Mouse (Mus musculus): ENCODE results near the gene Arsj. TPM values are rescaled to one million over a fixed set of nuclear protein-coding genes. Genes with fewer than 3 reads are reported as not detected.
A peak's percentile ranks its signal among the peaks of the same experiment; 100 is the strongest.

The Arsj gene
- polyA plus RNA-seq, 1 experiment from 2014 or later = 0.45 TPM

DNA sequence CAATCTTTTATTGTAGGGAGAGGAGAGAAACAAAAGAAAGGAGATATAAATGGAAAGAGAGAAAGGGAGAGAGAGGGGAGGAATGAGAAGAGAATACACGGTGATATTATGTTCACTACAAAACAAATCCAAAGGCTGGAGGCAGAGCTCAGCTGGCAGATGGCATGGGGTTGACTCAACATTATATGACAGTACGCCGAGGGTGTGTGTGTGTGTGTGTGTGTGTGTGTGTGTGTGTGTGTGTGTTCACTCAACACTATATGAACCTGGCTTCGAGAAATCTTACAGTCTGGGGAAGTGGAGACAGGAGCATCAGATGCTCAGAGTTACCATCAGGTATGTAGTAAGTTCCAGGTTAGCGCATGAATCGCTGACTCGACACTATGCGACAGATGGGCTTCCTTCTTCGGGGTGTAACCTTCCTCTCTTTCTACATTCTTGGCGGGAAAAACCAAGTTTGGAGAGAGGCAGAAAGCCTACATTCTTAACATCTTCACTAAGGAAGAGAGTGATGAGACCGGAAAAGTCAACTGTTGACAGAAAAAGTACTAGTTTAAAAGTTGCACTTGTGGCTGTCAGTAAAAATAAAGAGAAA is 456 bp upstream of the Arsj start:
- Histone ChIP-seq H3K9me3 (replicated peaks; ENCODE audit: control insufficient read depth, low read length, poor library complexity, severe bottlenecking) (no peaks in the 10 kb centered on the region), H3K27me3 (ENCODE audit: control insufficient read depth, insufficient read depth, low read depth, low read length) (no peaks in the 10 kb centered on the region), H3K4me1 (ENCODE audit: control insufficient read depth, insufficient read depth, low read length) (peaks cover 3% of the 10 kb centered on the region; the same call in 1 of the 2 replicates), H3K4me2 (ENCODE audit: low read length) (peak overlapping the region; percentile 91; the same call in 1 of the 2 replicates), H3K36me3 (ENCODE audit: control insufficient read depth, insufficient read depth, low read length) (no peaks in the 10 kb centered on the region), H3K4me3 (ENCODE audit: low read depth, low read length) (no peak overlapping the region; the same call in 1 of the 2 replicates), H3K9ac (ENCODE audit: low read depth, low read length) (no peak overlapping the region), H3K27ac (ENCODE audit: low read length) (no peak overlapping the region)
- 79% methylated on average over 11 of the region's 11 CpGs for WGBS
- no peak for ATAC-seq

DNA sequence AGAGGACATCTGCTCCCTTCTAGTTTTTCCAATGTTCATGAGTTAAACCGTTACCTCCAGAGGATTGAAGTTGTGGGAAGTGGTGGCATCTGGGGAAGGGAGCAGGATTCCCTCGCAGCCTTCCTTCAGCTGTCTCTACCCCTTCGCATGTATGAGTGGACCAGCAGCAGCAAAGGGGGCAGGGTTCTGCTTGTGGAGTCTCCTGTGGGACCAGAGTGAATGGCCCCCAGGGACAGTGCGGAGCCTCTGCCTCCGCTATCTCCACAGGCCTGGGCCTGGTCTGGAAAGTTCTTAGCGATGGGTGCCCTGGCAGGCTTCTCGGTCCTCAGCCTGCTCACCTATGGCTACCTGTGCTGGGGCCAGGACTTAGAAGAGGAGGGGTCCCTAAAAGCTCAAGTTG is 1.1 kb downstream of the Arsj start:
- Histone ChIP-seq H3K9ac (ENCODE audit: low read depth, low read length) (no peak overlapping the region), H3K4me3 (ENCODE audit: low read depth, low read length) (no peak overlapping the region), H3K9me3 (replicated peaks; ENCODE audit: control insufficient read depth, low read length, poor library complexity, severe bottlenecking) (no peaks in the 10 kb centered on the region), H3K27me3 (ENCODE audit: control insufficient read depth, insufficient read depth, low read depth, low read length) (no peaks in the 10 kb centered on the region), H3K36me3 (ENCODE audit: control insufficient read depth, insufficient read depth, low read length) (no peaks in the 10 kb centered on the region), H3K27ac (ENCODE audit: low read length) (no peak overlapping the region), H3K4me2 (ENCODE audit: low read length) (no peak overlapping the region), H3K4me1 (ENCODE audit: control insufficient read depth, insufficient read depth, low read length) (peaks cover 3% of the 10 kb centered on the region; the same call in 1 of the 2 replicates)
- no peak for ATAC-seq
- 82% methylated on average over 7 of the region's 7 CpGs for WGBS

DNA sequence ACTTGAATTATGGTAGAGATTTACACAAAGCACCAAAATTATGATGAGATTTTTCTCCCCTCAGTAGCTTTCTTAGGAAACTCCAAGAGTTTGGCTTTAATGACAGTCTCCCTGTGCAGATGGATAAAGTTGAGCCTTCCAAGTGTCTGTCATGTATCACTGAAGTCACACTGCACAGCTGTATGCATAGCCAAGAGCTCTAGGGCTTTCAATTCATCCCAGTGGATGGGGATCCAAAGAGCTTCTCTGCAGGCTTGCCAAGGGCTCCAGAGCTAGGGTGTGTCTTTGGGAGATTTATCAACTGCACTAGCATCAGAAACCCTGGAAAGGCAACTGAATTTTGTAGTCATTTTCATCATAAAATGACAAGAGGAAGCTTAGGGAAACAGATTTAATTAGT is 7.1 kb downstream of the Arsj start:
- ATAC-seq = no peak
- Histone ChIP-seq H3K4me1 (ENCODE audit: control insufficient read depth, insufficient read depth, low read length) (no peaks in the 10 kb centered on the region), H3K4me3 (ENCODE audit: low read depth, low read length) (no peak overlapping the region), H3K9me3 (replicated peaks; ENCODE audit: control insufficient read depth, low read length, poor library complexity, severe bottlenecking) (no peaks in the 10 kb centered on the region), H3K27ac (ENCODE audit: low read length) (no peak overlapping the region), H3K27me3 (ENCODE audit: control insufficient read depth, insufficient read depth, low read depth, low read length) (no peaks in the 10 kb centered on the region), H3K9ac (ENCODE audit: low read depth, low read length) (no peak overlapping the region), H3K36me3 (ENCODE audit: control insufficient read depth, insufficient read depth, low read length) (no peaks in the 10 kb centered on the region), H3K4me2 (ENCODE audit: low read length) (no peak overlapping the region)

DNA sequence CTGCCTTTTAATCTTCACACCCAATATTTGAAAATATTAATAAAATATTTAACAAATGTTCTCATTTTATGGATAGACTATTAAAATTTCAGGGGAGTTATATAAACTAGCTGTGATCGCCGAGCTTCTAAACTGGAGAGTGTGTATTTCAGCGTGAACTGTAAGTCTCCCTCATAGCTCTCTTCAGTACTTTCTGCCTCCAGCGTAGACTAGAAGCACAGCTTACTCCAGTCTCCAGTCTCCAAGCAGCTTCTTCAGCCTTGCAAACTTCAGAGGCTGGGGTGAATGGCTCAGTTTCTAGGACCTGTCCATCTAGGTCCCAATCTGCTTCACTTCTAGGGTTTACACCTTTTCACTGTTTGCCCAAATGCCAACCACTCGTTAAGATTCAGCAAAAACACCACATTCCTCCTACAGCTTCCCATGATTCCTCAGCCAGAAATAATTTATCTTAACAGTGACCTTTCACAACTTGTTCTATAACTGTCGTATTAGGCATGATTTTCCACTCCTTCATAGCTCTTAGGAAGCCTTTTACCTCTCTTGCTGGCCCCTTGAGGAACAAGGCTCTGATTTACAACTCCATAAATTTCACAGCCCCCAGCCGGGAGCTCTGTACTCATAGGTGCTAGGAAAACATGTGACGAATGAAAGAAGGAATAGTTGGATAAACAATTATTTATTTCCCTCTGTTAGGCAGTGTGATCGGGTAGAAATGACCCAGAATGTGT is 9.5 kb downstream of the Arsj start:
- Histone ChIP-seq H3K4me2 (ENCODE audit: low read length) (no peak overlapping the region), H3K9me3 (replicated peaks; ENCODE audit: control insufficient read depth, low read length, poor library complexity, severe bottlenecking) (no peaks in the 10 kb centered on the region), H3K27ac (ENCODE audit: low read length) (no peak overlapping the region), H3K36me3 (ENCODE audit: control insufficient read depth, insufficient read depth, low read length) (no peaks in the 10 kb centered on the region), H3K27me3 (ENCODE audit: control insufficient read depth, insufficient read depth, low read depth, low read length) (no peaks in the 10 kb centered on the region), H3K9ac (ENCODE audit: low read depth, low read length) (no peak overlapping the region), H3K4me1 (ENCODE audit: control insufficient read depth, insufficient read depth, low read length) (no peaks in the 10 kb centered on the region), H3K4me3 (ENCODE audit: low read depth, low read length) (no peak overlapping the region)
- no peak for ATAC-seq
- 81% methylated on average over 9 of the region's 9 CpGs for WGBS

DNA sequence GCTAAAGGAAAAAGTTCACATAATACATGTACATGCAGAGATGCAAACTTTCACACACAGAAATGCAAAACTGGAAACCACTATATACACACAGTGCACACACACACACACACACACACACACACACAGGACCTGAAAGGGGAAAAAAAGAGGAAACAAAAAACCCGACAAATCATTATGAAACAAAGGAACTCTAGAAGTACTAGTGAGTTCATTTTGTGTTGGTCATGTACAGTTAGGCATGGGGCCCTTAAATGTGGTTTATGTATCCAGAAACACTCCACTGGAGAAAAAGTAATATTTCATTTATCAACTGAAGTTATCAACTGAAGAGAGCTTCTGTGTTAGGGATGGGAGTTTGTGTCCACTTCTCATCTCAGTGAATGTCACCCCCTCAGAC is 10.2 kb downstream of the Arsj start:
- ATAC-seq = no peak
- H3K27ac ChIP-seq (ENCODE audit: low read length) = no peak overlapping the region
- no peak overlapping the region for H3K4me3 ChIP-seq (ENCODE audit: low read depth, low read length)
- H3K27me3 ChIP-seq (ENCODE audit: control insufficient read depth, insufficient read depth, low read depth, low read length) = no peaks in the 10 kb centered on the region
- no peaks in the 10 kb centered on the region for H3K4me1 ChIP-seq (ENCODE audit: control insufficient read depth, insufficient read depth, low read length)
- no peaks in the 10 kb centered on the region for H3K9me3 ChIP-seq (replicated peaks; ENCODE audit: control insufficient read depth, low read length, poor library complexity, severe bottlenecking)
- 78% methylated on average over 1 of the region's 1 CpGs for WGBS
- no peak overlapping the region for H3K9ac ChIP-seq (ENCODE audit: low read depth, low read length)
- H3K36me3 ChIP-seq (ENCODE audit: control insufficient read depth, insufficient read depth, low read length) = no peaks in the 10 kb centered on the region
- H3K4me2 ChIP-seq (ENCODE audit: low read length) = no peak overlapping the region

DNA sequence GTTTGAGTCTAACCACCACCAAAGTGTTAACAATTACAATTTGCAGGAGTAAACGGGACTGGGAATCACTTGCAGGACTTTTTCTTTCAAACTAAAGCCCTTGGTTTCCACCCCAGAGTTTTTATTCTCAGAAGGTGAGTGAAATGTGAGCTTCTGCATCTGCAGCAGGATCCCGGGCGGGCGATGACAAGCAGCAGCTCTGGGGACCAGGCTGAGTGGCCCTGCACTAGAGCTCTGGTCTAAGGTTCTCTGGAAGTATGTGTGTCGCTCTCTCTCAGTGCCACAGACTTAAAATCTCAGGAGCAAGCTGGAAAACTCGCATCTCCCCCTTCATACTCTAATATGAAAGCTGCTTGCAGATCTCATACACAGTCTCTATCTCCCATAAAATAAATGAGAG is 15.8 kb downstream of the Arsj start:
- Histone ChIP-seq H3K4me2 (ENCODE audit: low read length) (no peak overlapping the region), H3K4me3 (ENCODE audit: low read depth, low read length) (no peak overlapping the region), H3K4me1 (ENCODE audit: control insufficient read depth, insufficient read depth, low read length) (no peaks in the 10 kb centered on the region), H3K27ac (ENCODE audit: low read length) (no peak overlapping the region), H3K9ac (ENCODE audit: low read depth, low read length) (no peak overlapping the region), H3K9me3 (replicated peaks; ENCODE audit: control insufficient read depth, low read length, poor library complexity, severe bottlenecking) (no peaks in the 10 kb centered on the region), H3K36me3 (ENCODE audit: control insufficient read depth, insufficient read depth, low read length) (no peaks in the 10 kb centered on the region), H3K27me3 (ENCODE audit: control insufficient read depth, insufficient read depth, low read depth, low read length) (no peaks in the 10 kb centered on the region)
- ATAC-seq = no peak
- WGBS = 82% methylated on average over 6 of the region's 6 CpGs

DNA sequence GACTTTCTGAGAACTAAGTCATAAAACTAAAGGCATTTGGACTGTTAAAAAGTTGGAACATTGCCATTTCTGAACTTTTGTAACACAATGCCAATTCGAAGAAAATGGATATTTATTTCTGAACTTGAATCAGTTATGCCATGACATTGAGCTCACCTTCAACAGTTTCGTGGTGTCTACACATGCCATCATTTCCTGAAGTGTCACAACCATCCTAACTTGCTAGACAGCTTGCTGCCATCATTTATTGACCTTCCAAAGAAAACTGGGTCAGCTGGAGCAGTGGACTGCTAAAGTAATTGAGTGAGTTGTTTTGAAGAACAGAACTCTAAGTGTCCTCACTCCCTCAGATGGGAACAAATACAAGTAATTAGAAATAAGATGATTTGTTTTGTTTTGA is 16.2 kb downstream of the Arsj start:
- WGBS = 78% methylated on average over 2 of the region's 2 CpGs
- H3K27ac ChIP-seq (ENCODE audit: low read length) = no peak overlapping the region
- no peak overlapping the region for H3K4me2 ChIP-seq (ENCODE audit: low read length)
- H3K27me3 ChIP-seq (ENCODE audit: control insufficient read depth, insufficient read depth, low read depth, low read length) = no peaks in the 10 kb centered on the region
- no peaks in the 10 kb centered on the region for H3K36me3 ChIP-seq (ENCODE audit: control insufficient read depth, insufficient read depth, low read length)
- H3K9me3 ChIP-seq (replicated peaks; ENCODE audit: control insufficient read depth, low read length, poor library complexity, severe bottlenecking) = no peaks in the 10 kb centered on the region
- no peak overlapping the region for H3K9ac ChIP-seq (ENCODE audit: low read depth, low read length)
- no peak overlapping the region for H3K4me3 ChIP-seq (ENCODE audit: low read depth, low read length)
- no peaks in the 10 kb centered on the region for H3K4me1 ChIP-seq (ENCODE audit: control insufficient read depth, insufficient read depth, low read length)
- ATAC-seq = no peak

DNA sequence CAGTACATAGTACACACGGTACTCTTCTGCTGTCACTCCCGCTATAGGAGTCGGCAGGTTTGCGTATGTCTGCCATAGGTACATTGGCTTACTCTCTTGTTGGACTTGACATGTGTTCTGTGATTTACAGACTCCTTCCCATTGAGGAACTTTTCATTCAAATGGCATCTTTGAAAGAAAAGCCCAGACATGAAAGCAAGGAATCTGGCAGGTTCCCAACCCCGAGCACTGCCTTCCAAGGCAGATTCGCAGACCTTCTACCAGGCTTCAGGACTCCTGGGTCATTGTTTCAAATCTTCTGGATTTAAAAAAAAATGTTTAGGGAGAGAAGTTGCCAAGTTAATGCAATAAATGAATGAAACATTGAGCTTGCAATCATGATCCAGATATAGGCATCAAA is 19.8 kb downstream of the Arsj start:
- Histone ChIP-seq H3K9me3 (replicated peaks; ENCODE audit: control insufficient read depth, low read length, poor library complexity, severe bottlenecking) (no peaks in the 10 kb centered on the region), H3K27me3 (ENCODE audit: control insufficient read depth, insufficient read depth, low read depth, low read length) (no peaks in the 10 kb centered on the region), H3K27ac (ENCODE audit: low read length) (no peak overlapping the region), H3K4me1 (ENCODE audit: control insufficient read depth, insufficient read depth, low read length) (no peaks in the 10 kb centered on the region), H3K4me3 (ENCODE audit: low read depth, low read length) (no peak overlapping the region), H3K36me3 (ENCODE audit: control insufficient read depth, insufficient read depth, low read length) (no peaks in the 10 kb centered on the region), H3K9ac (ENCODE audit: low read depth, low read length) (no peak overlapping the region), H3K4me2 (ENCODE audit: low read length) (no peak overlapping the region)
- ATAC-seq = no peak
- 79% methylated on average over 6 of the region's 6 CpGs for WGBS

DNA sequence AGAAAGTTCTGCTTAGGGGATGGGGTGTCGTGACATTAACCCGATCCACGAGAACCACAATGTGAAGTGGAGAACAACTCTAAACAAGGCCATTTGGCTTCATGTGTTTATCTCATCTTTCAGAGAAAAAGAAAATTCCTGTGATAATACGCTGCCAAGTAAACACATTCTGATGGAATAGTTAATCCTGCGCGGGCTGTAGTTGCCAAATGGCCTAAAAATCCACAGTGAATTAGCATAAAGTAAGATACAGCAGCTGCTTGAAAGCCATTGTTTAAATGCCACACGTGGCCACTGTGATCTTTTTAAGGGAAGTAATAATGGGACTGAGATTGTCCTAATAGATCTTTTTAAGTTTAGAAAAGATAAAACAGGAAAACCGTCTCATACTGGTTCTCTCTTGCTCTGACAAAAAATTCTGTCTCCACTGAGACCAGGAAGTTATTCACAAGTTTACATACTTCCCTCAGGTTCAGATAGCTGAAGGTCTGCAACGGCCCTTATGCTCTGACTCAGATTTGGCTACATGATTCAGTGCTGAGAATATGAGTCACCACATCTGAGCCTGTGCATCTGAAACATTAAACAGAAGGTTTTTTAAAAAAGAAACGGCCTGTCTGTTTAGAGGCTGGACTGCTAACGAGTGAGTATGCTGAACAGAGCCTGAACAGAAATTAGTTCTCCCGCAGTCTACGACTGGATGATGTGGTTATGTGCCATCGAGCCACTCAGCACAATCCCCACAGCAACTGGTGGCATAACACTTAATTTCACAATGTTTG is 21.4 kb downstream of the Arsj start:
- WGBS = 66% methylated on average over 14 of the region's 14 CpGs
- Histone ChIP-seq H3K4me1 (ENCODE audit: control insufficient read depth, insufficient read depth, low read length) (no peaks in the 10 kb centered on the region), H3K4me2 (ENCODE audit: low read length) (no peak overlapping the region), H3K4me3 (ENCODE audit: low read depth, low read length) (no peak overlapping the region), H3K36me3 (ENCODE audit: control insufficient read depth, insufficient read depth, low read length) (no peaks in the 10 kb centered on the region), H3K27ac (ENCODE audit: low read length) (no peak overlapping the region), H3K9me3 (replicated peaks; ENCODE audit: control insufficient read depth, low read length, poor library complexity, severe bottlenecking) (no peaks in the 10 kb centered on the region), H3K9ac (ENCODE audit: low read depth, low read length) (no peak overlapping the region), H3K27me3 (ENCODE audit: control insufficient read depth, insufficient read depth, low read depth, low read length) (no peaks in the 10 kb centered on the region)
- ATAC-seq = no peak
